ENCODE assay signal across 19 mouse cellular contexts in the genomic region with DNA sequence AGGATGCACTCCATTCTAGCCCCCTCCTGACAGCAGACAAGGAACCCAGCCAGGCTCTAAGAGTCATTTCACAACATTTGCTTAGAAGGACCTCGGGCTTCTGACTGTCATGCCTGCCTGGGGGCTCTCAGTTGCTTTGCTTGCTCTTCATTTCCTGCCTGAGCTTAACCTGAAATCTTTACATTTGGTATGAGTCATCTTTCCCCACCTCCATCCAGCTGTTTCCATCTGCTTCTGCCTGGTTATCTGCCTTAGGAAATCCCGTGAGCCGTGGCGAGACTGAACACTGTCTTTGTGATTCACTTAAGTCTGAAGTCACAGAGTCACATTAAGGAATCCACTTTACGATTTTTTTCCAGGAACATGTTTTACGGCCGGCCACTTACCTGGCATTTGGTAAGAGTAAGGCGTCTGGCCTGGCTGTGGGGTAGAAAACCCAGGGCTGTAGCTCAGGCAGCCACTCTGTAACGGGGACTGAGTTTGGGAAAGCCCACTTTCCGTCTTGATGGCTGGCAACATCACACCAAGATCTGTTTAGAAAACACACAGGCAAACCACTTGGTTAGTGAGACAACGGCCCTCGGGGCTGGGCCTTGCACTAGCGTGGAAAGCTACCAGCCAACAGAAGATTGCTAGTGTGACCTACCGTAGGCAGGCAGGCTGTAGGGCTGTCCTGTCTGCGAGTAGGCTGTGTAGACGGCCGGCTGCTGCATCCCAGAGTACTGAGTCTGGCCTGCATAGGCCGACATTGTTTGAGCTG.
DNase-seq lines count a peak whose midpoint lies in the region; ATAC-seq and TF ChIP-seq lines count a peak whose summit lies in the region.
"Had no signal": no experiment of that assay in that cellular context is flagged by ENCODE, and none has a peak within 500 bp of the region (broad histone marks: within the 10 kb centered on the region; RNA-seq: fewer than 3 reads in every experiment).

No protein-coding gene starts in this region.

- ATAC-seq in heart, embryonic 12.5 days (ENCODE audit: insufficient number of reproducible peaks, low FRiP score) = peak; percentile 36; the same call in 1 of the 2 replicates
- ATAC-seq: activated CD4-positive, CD25-positive, alpha-beta regulatory T cell, adult 4 months; forebrain, embryonic 15.5 days had no signal

- no peak for DNase-seq in heart, postnatal 25 days (ENCODE audit: low spot score)
- DNase-seq in 3T3-L1 (ENCODE audit: low read depth, low spot score) (peak; percentile 54), NIH3T3 (ENCODE audit: low read depth) (peak; percentile 21)
- DNase-seq in heart, postnatal 10 days = peak; percentile 8 to 9
- no peak for DNase-seq in cerebellum, adult 2 months
- DNase-seq in thymus, postnatal 10 days (ENCODE audit: low spot score in 2 of 2) = no peak
- DNase-seq in spleen, adult 18-20 months = no peak
- DNase-seq: adrenal gland, postnatal 25 days; cerebellum, adult 9-10 months; layer of hippocampus, postnatal 36 days; lung, postnatal 10 days; thymus, postnatal 25 days had no signal

- H3K9me3 ChIP-seq in heart, embryonic 12.5 days (replicated peaks) = no peaks in the 10 kb centered on the region
- H3K9me3 ChIP-seq: forebrain, embryonic 15.5 days; hindbrain, embryonic 13.5 days; neural tube, embryonic 13.5 days had no signal

- peak overlapping the region; percentile 71 for H3K27ac ChIP-seq in heart, embryonic 12.5 days (ENCODE audit: poor library complexity, severe bottlenecking)
- H3K27ac ChIP-seq in cerebellum, adult 2 months (ENCODE audit: insufficient read depth, low read length) = no peak overlapping the region
- H3K27ac ChIP-seq: forebrain, embryonic 15.5 days; hindbrain, embryonic 13.5 days; liver, embryonic 14.5 days; neural tube, embryonic 13.5 days; stomach, postnatal 0 days had no signal

- H3K27me3 ChIP-seq in heart, embryonic 12.5 days (replicated peaks) = no peaks in the 10 kb centered on the region
- H3K27me3 ChIP-seq in cerebellum, adult 2 months (ENCODE audit: control insufficient read depth, insufficient read depth, low read length) = no peaks in the 10 kb centered on the region
- H3K27me3 ChIP-seq: forebrain, embryonic 15.5 days; hindbrain, embryonic 13.5 days; neural tube, embryonic 13.5 days had no signal

- TF ChIP-seq CTCF in cerebellum, adult 2 months (IDR thresholded peaks at IDR 0.05; ENCODE audit: borderline replicate concordance, insufficient read depth, low read depth, low read length) = no peak

- H3K9ac ChIP-seq in heart, embryonic 12.5 days = no peak overlapping the region
- H3K9ac ChIP-seq: forebrain, embryonic 15.5 days; hindbrain, embryonic 13.5 days; liver, embryonic 14.5 days; neural tube, embryonic 13.5 days had no signal

- TF ChIP-seq POLR2A in cerebellum, adult 2 months (IDR thresholded peaks at IDR 0.05; ENCODE audit: borderline replicate concordance, insufficient read depth, low read length) = no peak

- H3K4me3 ChIP-seq in heart, embryonic 12.5 days = no peak overlapping the region
- H3K4me3 ChIP-seq in cerebellum, adult 2 months (replicated peaks; ENCODE audit: insufficient read depth, low read depth, low read length) = no peak overlapping the region
- H3K4me3 ChIP-seq: forebrain, embryonic 15.5 days; hindbrain, embryonic 13.5 days; neural tube, embryonic 13.5 days had no signal

- no peaks in the 10 kb centered on the region for H3K36me3 ChIP-seq in heart, embryonic 12.5 days
- H3K36me3 ChIP-seq: forebrain, embryonic 15.5 days; hindbrain, embryonic 13.5 days; neural tube, embryonic 13.5 days had no signal

- H3K4me2 ChIP-seq in heart, embryonic 12.5 days = no peak overlapping the region
- H3K4me2 ChIP-seq: forebrain, embryonic 15.5 days; hindbrain, embryonic 13.5 days; neural tube, embryonic 13.5 days had no signal

- intact Hi-C loops in heart, postnatal 25 days (cut with DNase I) = no loop called here
- intact Hi-C loops in heart, postnatal 10 days (cut with DNase I) = no loop called here

- WGBS in heart, embryonic 12.5 days = 54% methylated on average over 18 of the region's 18 CpGs
- 89% methylated on average over 18 of the region's 18 CpGs for WGBS in cerebellum, adult 2 months

- peaks cover 5% of the 10 kb centered on the region for H3K4me1 ChIP-seq in heart, embryonic 12.5 days (replicated peaks)
- H3K4me1 ChIP-seq in cerebellum, adult 2 months (ENCODE audit: control insufficient read depth, insufficient read depth, low read length) = no peaks in the 10 kb centered on the region
- H3K4me1 ChIP-seq: hindbrain, embryonic 13.5 days; neural tube, embryonic 13.5 days had no signal

Comparison
In these comparisons a context has a peak if more than half of its experiments do, and no peak if none do; other contexts are left out.
1. DNase-seq: peak in 3T3-L1 (single experiment), NIH3T3 (single experiment) and heart, postnatal 10 days (2 of 2); none in heart, postnatal 25 days (single experiment), cerebellum, adult 2 months (0 of 2), thymus, postnatal 10 days (0 of 2) and spleen, adult 18-20 months (0 of 2).